Mouse (Mus musculus) cerebellum, postnatal 25 days (tissue): ENCODE measurements around the gene Gpr62.

ENCODE experiments used
- DNase-seq, 2 experiments: peaks; one replicate each; pipeline ENCODE4 v3.0.0; 2021; ENCODE audit warnings: mixed read lengths in 2 of 2

Gene Gpr62

DNA sequence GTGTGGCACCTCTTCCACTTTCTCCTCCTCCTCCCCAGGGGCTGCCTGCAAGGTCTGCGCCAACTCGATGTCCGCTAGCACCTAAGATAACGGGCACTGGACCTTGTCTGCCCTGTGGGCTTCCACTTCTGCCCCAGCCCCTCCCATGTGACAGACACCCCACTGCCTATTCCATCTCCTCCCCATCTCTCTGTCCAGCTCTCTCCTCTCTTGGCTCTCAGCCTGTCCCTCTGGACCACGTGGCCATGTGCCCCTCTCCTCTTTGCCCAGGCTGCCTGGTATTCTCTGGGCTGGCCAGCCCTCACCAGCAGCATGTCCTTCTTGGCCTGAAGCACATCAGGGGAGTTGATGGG lies 8.0 kb upstream of the Gpr62 start:
- DNase-seq = peak in 1 of 2 experiments; percentile 37

- peak; percentile 21 to 33 for DNase-seq
Observed at GRCm38 (mm10) chr9:106473081-106473752, 7.5 kb upstream of the Gpr62 start.

DNA sequence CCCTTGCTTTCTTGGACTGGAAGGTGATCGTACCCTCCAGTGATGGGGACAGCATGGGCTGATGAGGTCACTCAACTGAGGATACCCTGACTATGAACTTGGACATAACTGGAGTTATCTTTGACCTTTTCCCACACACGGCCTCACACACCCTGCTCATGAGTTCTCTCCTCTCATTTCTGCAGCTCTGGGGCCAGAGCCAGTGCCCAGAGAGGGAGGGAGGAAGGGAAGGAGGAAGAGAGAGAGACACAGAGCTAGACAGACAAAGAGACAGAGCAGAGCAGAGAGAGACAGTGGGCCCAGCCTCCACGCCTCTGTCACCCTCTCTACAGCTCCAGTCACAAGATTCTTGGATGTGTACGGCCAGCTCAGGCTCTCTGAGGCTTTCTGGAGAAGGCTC lies 6.6 kb upstream of the Gpr62 start:
- DNase-seq = peak; percentile 23 to 27

- peak in 1 of 2 experiments; percentile 59 for DNase-seq
Observed at GRCm38 (mm10) chr9:106471892-106472291, 6.2 kb upstream of the Gpr62 start.

GRCm38 (mm10) chr9:106470991-106471750 lies 5.4 kb upstream of the Gpr62 start:
- peak; percentile 9 to 14 for DNase-seq

DNA sequence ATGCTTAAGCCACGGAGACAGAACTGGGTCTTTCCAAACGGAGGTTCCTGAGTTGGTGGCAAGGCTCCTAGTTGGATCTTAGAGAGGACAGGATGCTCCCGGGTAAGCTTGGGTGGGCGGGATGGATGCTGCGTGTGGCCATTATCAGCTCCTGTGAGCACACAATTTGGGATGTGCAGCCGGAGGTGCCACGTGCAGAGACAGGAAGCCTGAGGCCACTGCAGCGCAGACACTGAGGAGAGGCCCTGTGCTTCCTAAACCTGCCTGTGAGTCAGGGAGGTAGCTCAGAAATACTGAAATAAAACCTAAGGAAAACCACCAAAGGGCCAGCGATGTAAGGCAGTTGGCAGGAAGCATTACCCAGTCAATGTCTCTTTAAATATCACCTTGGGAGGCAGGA lies 4.0 kb upstream of the Gpr62 start:
- DNase-seq = peak in 1 of 2 experiments; percentile 14

GRCm38 (mm10) chr9:106469317-106469716 lies 3.6 kb upstream of the Gpr62 start:
- DNase-seq = peak in 1 of 2 experiments; percentile 29

DNA sequence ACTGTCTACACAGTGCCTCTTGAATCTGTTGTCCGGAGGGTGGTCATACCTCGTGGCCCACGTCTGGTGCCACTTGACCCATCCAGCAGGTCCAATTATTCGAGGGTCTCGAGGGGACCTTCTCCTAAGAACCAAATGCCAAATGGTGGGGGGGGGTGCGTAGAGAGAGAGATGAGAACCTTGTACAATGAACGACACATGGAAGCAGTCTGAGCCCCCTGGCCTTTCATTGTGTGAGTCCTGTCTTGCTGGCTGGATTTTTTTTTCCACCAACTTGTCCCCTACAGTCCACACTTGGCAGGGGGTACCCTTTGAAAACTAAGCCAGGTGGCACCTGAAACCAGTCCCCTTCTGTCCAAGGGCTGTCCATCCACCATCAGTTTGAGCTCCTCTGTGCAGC lies 2.0 kb upstream of the Gpr62 start:
- peak; percentile 27 to 30 for DNase-seq

DNA sequence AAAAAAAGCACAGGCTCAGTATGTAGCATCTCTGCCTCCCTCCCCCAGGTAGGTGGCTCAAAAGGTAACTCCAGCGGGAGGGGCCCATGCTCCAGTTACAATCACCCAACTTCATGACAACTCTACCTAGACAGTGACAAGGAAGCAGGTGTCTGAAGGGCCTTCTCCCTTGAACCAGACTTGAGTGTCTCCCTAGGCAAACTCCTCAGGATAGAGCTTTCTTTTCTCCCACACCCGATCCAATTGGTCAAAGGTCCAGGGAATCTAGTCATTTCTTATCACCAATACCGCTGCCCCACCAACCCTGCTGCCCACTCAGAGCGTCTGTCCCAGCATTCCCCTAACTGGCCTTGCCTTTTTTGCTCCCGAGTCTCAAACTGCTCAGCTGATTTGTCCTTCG lies 983 bp upstream of the Gpr62 start:
- peak in 1 of 2 experiments; percentile 15 for DNase-seq

DNA sequence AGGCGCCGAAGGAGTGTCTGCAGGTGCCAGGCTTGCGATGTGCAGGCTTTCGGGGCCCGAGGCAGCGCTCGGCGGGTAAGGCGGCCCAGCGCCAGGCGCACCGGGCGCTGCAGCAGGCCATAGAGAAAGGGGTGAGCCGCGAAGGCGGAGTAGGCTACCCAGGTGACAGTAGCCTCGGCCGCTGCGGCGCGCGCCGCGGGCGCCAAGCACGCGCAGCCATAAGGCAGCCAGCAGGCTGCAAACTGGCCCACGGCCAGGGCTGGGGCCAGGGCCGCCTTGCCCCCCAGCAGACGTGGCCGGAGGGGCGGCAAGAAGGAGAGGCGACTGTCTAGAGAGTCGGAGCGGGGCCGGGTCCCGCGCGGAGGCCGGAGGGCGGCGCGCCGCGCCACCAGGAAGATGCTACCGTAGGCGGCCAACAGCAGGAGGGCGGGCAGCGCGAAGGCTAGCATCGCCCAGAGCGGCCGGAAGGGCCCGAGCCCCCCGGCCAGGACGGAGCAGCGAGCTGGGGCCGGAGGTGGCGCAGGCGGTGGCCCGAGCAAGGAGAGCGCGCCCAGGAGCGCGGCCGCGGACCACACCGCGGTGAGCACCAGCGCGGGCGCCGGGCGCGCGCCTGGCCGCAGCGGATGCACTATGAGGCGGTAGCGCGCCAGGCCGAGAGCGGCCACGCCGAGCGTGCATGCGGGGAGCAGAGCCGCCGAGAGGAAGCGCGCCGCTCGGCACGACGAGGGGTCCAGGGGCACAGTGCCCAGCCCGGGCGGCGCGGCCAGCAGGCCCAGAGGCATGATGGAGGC lies 792 bp downstream of the Gpr62 start:
- DNase-seq = peak; percentile 94 to 95

- peak; percentile 92 to 93 for DNase-seq
Observed at GRCm38 (mm10) chr9:106463122-106464063, 2.3 kb downstream of the Gpr62 start.

GRCm38 (mm10) chr9:106462430-106462800 lies 3.3 kb downstream of the Gpr62 start:
- DNase-seq = peak; percentile 57 to 62

- DNase-seq = peak; percentile 65 to 69
Observed at GRCm38 (mm10) chr9:106461641-106462429, 3.9 kb downstream of the Gpr62 start.

- peak; percentile 51 to 57 for DNase-seq
Observed at GRCm38 (mm10) chr9:106461026-106461415, 4.7 kb downstream of the Gpr62 start.

GRCm38 (mm10) chr9:106460401-106461025 lies 5.2 kb downstream of the Gpr62 start:
- peak; percentile 85 to 87 for DNase-seq

- DNase-seq = peak in 1 of 2 experiments; percentile 68
Observed at GRCm38 (mm10) chr9:106459946-106460345, 5.8 kb downstream of the Gpr62 start.

GRCm38 (mm10) chr9:106457920-106458319 lies 7.8 kb downstream of the Gpr62 start:
- DNase-seq = peak; percentile 48 to 51

GRCm38 (mm10) chr9:106457163-106457559 lies 8.6 kb downstream of the Gpr62 start:
- DNase-seq = peak in 1 of 2 experiments; percentile 37

GRCm38 (mm10) chr9:106456325-106457162 lies 9.2 kb downstream of the Gpr62 start:
- peak; percentile 38 to 61 for DNase-seq
